8 mouse cellular contexts compared by ENCODE assay signal in the genomic region with DNA sequence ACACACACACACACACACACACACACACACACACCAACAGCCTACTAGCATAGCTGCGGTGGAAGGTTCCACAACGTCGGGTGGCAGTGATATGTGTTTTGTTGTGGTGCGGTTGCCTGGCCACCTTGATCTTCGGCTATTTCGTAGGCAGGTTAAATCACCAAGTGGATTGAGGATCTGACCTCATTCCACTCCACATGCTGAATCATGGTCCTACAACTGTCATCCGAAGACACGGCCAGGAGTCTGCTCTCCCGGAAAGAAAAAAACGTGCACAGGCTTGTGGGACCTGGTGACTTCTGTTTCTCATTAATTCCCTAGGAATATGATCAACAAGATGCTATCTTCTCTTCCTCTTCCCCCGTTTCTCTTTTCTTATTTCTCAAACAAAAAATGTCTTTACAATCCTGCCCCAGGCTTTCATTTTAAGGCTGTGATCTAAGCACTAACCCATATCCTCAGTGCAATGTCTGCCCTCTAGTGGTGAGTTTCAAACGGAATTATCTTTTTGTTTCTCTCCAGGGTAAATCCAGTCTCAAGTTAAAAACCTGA. TPM values are rescaled to one million over a fixed set of nuclear protein-coding genes. Genes with fewer than 3 reads are reported as not detected.
DNase-seq lines count a peak whose midpoint lies in the region; ATAC-seq and TF ChIP-seq lines count a peak whose summit lies in the region.

No protein-coding gene starts in this region.

- peak; percentile 75 to 76 for DNase-seq in B cell, adult 2 months
- DNase-seq in MEL-GATA-1-ER (ENCODE audit: extremely low read depth, low read depth): peak; percentile 82
- DNase-seq in cerebellum, postnatal 14 days: peak; percentile 65 to 81
- DNase-seq in gastrocnemius, postnatal 14 days: peak; percentile 33
- DNase-seq in limb, embryonic 14.5 days (ENCODE audit: low spot score): peak; percentile 88
- DNase-seq in thymus, postnatal 4 days: peak; percentile 34

- no peaks in the 10 kb centered on the region for H3K4me1 ChIP-seq in intestine, postnatal 0 days (replicated peaks; ENCODE audit: control insufficient read depth, insufficient read depth, low read length)
- H3K4me1 ChIP-seq in limb, embryonic 14.5 days (ENCODE audit: control insufficient read depth, insufficient read depth, low read length): no peaks in the 10 kb centered on the region

- TF ChIP-seq POLR2A in limb, embryonic 14.5 days (IDR thresholded peaks at IDR 0.05; ENCODE audit: borderline replicate concordance, extremely low read depth, insufficient read depth, insufficient read length): no peak

- no peak overlapping the region for H3K9ac ChIP-seq in intestine, postnatal 0 days (ENCODE audit: low read depth, low read length)
- no peak overlapping the region for H3K9ac ChIP-seq in limb, embryonic 14.5 days (ENCODE audit: low read depth, low read length, severe bottlenecking)

- H3K27ac ChIP-seq in intestine, postnatal 0 days (ENCODE audit: low read depth, low read length): no peak overlapping the region
- H3K27ac ChIP-seq in limb, embryonic 14.5 days (replicated peaks; ENCODE audit: low read depth, low read length): no peak overlapping the region

- no peaks in the 10 kb centered on the region for H3K27me3 ChIP-seq in intestine, postnatal 0 days (replicated peaks; ENCODE audit: control insufficient read depth, insufficient read depth, low read length)
- H3K27me3 ChIP-seq in limb, embryonic 14.5 days (ENCODE audit: control insufficient read depth, insufficient read depth, low read length): no peaks in the 10 kb centered on the region

- intact Hi-C loops in gastrocnemius, postnatal 14 days (cut with DNase I; ENCODE audit: low total_unique reads): no loop called here

- peak overlapping the region; percentile 43; the same call in 1 of the 2 replicates for H3K4me2 ChIP-seq in intestine, postnatal 0 days (replicated peaks; ENCODE audit: low read depth)
- H3K4me2 ChIP-seq in limb, embryonic 14.5 days (replicated peaks; ENCODE audit: low read depth, low read length, severe bottlenecking): no peak overlapping the region

- ATAC-seq in intestine, postnatal 0 days: peak; percentile 69
- no peak for ATAC-seq in limb, embryonic 14.5 days (ENCODE audit: low FRiP score, low read depth)
- peak; percentile 92 for ATAC-seq in monocyte, adult 5-6 weeks (replicated peaks; ENCODE audit: insufficient number of reproducible peaks, low FRiP score, low TSS enrichment, poor library complexity, severe bottlenecking)

- 47% methylated on average over 12 of the region's 12 CpGs for WGBS in intestine, postnatal 0 days
- 57% methylated on average over 12 of the region's 12 CpGs for WGBS in limb, embryonic 14.5 days

- peak; percentile 86 for TF ChIP-seq CTCF in intestine, postnatal 0 days (IDR thresholded peaks at IDR 0.05; ENCODE audit: low read depth)

- H3K9me3 ChIP-seq in intestine, postnatal 0 days (ENCODE audit: control insufficient read depth): no peaks in the 10 kb centered on the region
- H3K9me3 ChIP-seq in limb, embryonic 14.5 days (ENCODE audit: control insufficient read depth, low read length): no peaks in the 10 kb centered on the region

- peak overlapping the region; percentile 11; the same call in 1 of the 2 replicates for H3K4me3 ChIP-seq in intestine, postnatal 0 days (ENCODE audit: low read depth, low read length)
- H3K4me3 ChIP-seq in limb, embryonic 14.5 days (replicated peaks; ENCODE audit: low read length): no peak overlapping the region

- H3K36me3 ChIP-seq in intestine, postnatal 0 days (ENCODE audit: control insufficient read depth, insufficient read depth): no peaks in the 10 kb centered on the region
- H3K36me3 ChIP-seq in limb, embryonic 14.5 days (ENCODE audit: control insufficient read depth, insufficient read depth, low read length): no peaks in the 10 kb centered on the region

RNA-seq across cellular contexts. Expression of a gene that starts 43.6 kb away (rescaled TPM):
- under 1 TPM in 1 of 2 experiments, not detected in 1; 0.18 TPM for total RNA-seq in gastrocnemius, postnatal 14 days (2021)
- 0.48 and 0.59 TPM in 2 replicates for polyA plus RNA-seq in intestine, postnatal 0 days (2015; fragmentation: Nextera tagmentation; extraction: Ambion mirVana)
- polyA plus RNA-seq in limb, embryonic 14.5 days (2012; rRNA removed): 2.2 and 5.6 TPM in 2 replicates
- polyA plus RNA-seq in limb, embryonic 14.5 days (2014; fragmentation: Nextera tagmentation; extraction: Ambion mirVana): 10.1 and 14.3 TPM in 2 replicates
- total RNA-seq in monocyte, adult 5-6 weeks (2017): 0.29 to 2.2 TPM (median 1.3 TPM) in 3 replicates

Comparison
In these comparisons a context has a peak if more than half of its experiments do, and no peak if none do; other contexts are left out.
1. DNase-seq: peak in every context shown above with its lines; median percentile 88 in limb, embryonic 14.5 days; 82 in MEL-GATA-1-ER; 76 in B cell, adult 2 months; 73 in cerebellum, postnatal 14 days; 34 in thymus, postnatal 4 days; 33 in gastrocnemius, postnatal 14 days.